Mouse (Mus musculus) embryonic facial prominence, embryonic 14.5 days (tissue): ENCODE measurements around the gene Pgp. TPM values are rescaled to one million over a fixed set of nuclear protein-coding genes. Genes with fewer than 3 reads are reported as not detected.
A peak's percentile ranks its signal among the peaks of the same experiment; 100 is the strongest.

Experiments
- ATAC-seq: fragments of 200-750 bp; cut with Nextera tagmentation; 2 replicates; pipeline ENCODE4 v1.8.0; 2017; ENCODE audit warnings: low read depth, moderate number of reproducible peaks, moderate TSS enrichment
- DNase-seq: peaks from one replicate; pipeline ENCODE4 v3.0.0-alpha.2; 2015; ENCODE audit warnings: low spot score
- H3K27ac ChIP-seq: fragments of 300-500 bp; sonication (generic); replicated peaks from 2 replicates; pipeline ENCODE4 v1.5.1; 2014; ENCODE audit warnings: low read depth, mild to moderate bottlenecking, low read length, moderate library complexity
- H3K27me3 ChIP-seq: fragments of 300-500 bp; sonication (generic); replicated peaks from 2 replicates; pipeline ENCODE4 v1.6.1; 2014; ENCODE audit warnings: low read length; ENCODE audit not compliant: control insufficient read depth, insufficient read depth
- H3K36me3 ChIP-seq: fragments of 300-500 bp; sonication (generic); 2 replicates; pipeline ENCODE4 v1.6.1; 2014; ENCODE audit warnings: low read length, mixed read lengths; ENCODE audit not compliant: control insufficient read depth, insufficient read depth
- H3K4me1 ChIP-seq: fragments of 300-500 bp; sonication (generic); 2 replicates; pipeline ENCODE4 v1.6.1; 2014; ENCODE audit warnings: antibody characterized with exemption, low read length; ENCODE audit not compliant: control insufficient read depth, insufficient read depth
- H3K4me2 ChIP-seq: fragments of 300-500 bp; sonication (generic); 2 replicates; pipeline ENCODE4 v1.6.1; 2014; ENCODE audit warnings: low read depth, mild to moderate bottlenecking, low read length, moderate library complexity, mixed read lengths
- H3K4me3 ChIP-seq: fragments of 300-500 bp; sonication (generic); 2 replicates; pipeline ENCODE4 v1.5.1; 2014; ENCODE audit warnings: low read depth, mild to moderate bottlenecking, low read length
- H3K9ac ChIP-seq: fragments of 300-500 bp; sonication (generic); 2 replicates; pipeline ENCODE4 v1.6.1; 2014; ENCODE audit warnings: low read depth, mild to moderate bottlenecking, low read length, moderate library complexity, mixed read lengths
- H3K9me3 ChIP-seq: fragments of 300-500 bp; sonication (generic); 2 replicates; pipeline ENCODE4 v1.6.1; 2016; ENCODE audit warnings: low read length; ENCODE audit not compliant: control insufficient read depth
- WGBS: fragments of 180-500 bp; shearing (Covaris S2); extraction: QIAGEN DNeasy Blood & Tissue Kit; methylation state at CpG from one replicate; pipeline ENCODE4 v1.1.7; 2014; 5-methylcytosine and 5-hydroxymethylcytosine counted together
- polyA plus RNA-seq: library from polyadenylated mRNA; unstranded; fragments of >200 nt; fragmentation: Nextera tagmentation; extraction: Ambion mirVana; gene quantifications from 2 replicates; pipeline ENCODE4 v1.2.1, GENCODE M21; 2014

Pgp gene
- polyA plus RNA-seq, 1 experiment from 2014 or later: 58.5 TPM

DNA sequence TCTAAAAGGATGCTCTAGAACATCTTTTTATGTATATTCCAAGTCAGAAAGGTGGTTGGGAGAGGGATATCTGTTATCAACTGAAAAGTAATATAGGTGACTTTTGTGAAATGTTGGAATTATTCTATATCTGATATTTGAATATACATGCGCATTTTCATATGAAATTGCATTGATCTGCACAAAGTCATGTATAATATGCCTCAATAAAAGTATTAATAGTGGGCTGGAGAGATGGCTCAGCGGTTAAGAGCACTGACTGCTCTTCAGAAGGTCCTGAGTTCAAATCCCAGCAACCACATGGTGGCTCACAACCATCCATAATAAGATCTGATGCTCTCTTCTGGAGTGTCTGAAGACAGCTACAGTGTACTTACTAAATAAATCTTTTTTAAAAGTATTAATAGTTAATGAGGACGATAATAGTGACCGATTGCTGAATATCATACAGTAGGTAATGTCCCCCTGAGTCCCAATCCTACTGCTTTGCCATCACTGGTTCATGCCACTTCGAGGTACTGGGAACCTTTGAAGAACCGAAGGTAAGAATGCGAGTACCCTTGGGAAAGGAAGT is 769 bp upstream of the Pgp start:
- no peak for DNase-seq
- WGBS: 19% methylated on average over 7 of the region's 7 CpGs
- Histone ChIP-seq H3K4me3 (peak overlapping the region; percentile 89), H3K27ac (peak overlapping the region; percentile 76), H3K36me3 (peaks cover 6% of the 10 kb centered on the region; the same call in 1 of the 2 replicates), H3K9ac (peak overlapping the region; percentile 86), H3K4me2 (peak overlapping the region; percentile 96), H3K27me3 (no peaks in the 10 kb centered on the region), H3K9me3 (no peaks in the 10 kb centered on the region), H3K4me1 (peaks cover 14% of the 10 kb centered on the region)
- no peak for ATAC-seq

DNA sequence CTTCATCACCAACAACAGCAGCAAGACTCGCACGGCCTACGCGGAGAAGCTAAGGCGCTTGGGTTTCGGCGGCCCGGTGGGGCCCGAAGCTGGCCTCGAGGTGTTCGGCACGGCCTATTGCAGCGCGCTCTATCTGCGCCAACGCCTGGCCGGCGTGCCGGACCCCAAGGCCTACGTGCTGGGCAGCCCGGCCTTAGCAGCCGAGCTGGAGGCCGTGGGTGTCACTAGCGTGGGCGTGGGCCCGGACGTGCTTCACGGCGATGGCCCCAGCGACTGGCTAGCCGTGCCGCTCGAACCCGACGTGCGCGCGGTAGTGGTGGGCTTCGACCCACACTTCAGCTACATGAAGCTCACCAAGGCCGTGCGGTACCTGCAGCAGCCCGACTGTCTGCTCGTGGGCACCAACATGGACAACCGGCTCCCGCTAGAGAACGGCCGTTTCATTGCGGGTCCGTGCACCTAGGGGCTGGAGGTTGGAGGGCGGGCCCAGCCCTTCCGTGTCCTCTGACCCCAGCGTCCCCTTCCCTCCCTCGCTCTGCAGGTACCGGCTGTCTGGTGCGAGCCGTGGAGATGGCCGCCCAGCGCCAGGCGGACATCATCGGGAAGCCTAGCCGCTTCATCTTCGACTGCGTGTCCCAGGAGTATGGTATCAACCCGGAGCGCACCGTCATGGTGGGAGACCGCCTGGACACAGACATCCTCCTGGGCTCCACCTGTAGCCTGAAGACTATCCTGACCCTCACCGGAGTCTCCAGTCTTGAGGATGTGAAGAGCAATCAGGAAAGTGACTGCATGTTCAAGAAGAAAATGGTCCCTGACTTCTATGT is 722 bp downstream of the Pgp start:
- Histone ChIP-seq H3K4me2 (peak overlapping the region; percentile 96), H3K36me3 (peaks cover 20% of the 10 kb centered on the region), H3K27ac (peak overlapping the region; percentile 76), H3K27me3 (no peaks in the 10 kb centered on the region), H3K9ac (peak overlapping the region; percentile 86), H3K4me3 (peak overlapping the region; percentile 89), H3K9me3 (no peaks in the 10 kb centered on the region), H3K4me1 (peaks cover 14% of the 10 kb centered on the region)
- ATAC-seq (peak; percentile 14; the same call in 1 of the 2 replicates), DNase-seq (peak; percentile 11)
- WGBS: 1% methylated on average over 27 of the region's 68 CpGs

DNA sequence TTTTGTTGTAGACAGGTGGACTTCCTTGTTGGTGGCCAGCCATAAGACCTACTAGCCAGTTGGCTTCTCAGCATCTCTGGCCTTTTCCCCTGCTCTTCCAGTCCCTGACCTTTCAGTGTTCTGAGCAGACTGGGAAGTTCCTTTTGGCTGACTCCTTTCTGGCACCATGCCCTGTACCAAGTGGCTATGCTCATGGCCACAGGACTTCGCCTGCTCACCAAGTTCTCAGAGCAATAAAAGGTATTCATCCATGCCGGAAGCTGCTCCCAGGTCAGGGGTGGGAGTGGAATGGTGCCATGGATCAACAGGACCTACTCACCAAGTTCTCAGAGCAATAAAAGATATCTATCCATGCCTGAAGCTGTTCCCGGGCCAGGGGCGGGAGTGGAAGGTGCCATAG is 2.3 kb downstream of the Pgp start:
- Histone ChIP-seq H3K9ac (no peak overlapping the region), H3K27me3 (no peaks in the 10 kb centered on the region), H3K27ac (no peak overlapping the region), H3K4me2 (peak overlapping the region; percentile 96), H3K4me1 (peaks cover 14% of the 10 kb centered on the region), H3K36me3 (peaks cover 36% of the 10 kb centered on the region), H3K9me3 (no peaks in the 10 kb centered on the region), H3K4me3 (no peak overlapping the region; the same call in 1 of the 2 replicates)
- 88% methylated on average over 4 of the region's 4 CpGs for WGBS
- ATAC-seq: no peak
- no peak for DNase-seq

DNA sequence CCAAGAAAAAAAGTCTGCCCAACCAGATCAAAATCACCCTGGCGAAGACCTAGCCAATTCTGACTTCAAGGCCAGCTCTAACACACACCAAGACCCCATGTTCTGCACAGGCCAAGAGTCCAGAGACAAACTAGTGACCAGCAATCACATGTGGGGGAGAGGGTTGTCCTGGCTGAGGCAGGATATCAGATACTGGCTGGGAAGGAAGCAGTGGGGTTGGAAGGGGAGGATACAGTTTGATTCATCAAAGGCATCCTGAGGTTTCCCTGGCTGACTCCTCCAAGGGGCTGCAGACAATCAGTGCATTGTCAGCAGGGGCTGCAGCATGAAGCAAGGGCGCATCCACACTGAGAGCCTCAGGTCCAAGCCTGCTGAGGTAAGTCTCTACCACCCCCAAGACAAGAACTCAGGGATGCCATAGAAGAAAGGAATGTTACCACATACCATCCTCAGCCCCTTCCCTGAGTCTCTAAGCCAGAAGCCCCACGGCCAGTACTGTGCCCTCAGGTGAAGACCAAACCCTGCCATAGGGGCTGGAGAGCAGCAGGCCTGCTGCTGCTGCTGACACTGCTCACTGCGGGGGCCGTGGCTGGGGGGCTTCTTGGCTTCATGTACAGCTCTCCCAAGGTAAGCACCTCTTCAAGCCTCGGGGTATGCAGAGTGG is 3.6 kb downstream of the Pgp start, which contains the start of gene Bricd5:
Bricd5 (plus strand) TSS at position 273 of the 664 bp plus-strand sequence.
- Histone ChIP-seq H3K27me3 (no peaks in the 10 kb centered on the region), H3K27ac (no peak within 1 kb of the TSS), H3K36me3 (peaks cover 40% of the 10 kb centered on the region), H3K4me2 (0 out of 2 replicates have a peak within 1 kb of the TSS, but pooled peaks have one; percentile 96), H3K9ac (no peak within 1 kb of the TSS; the same call in 1 of the 2 replicates), H3K9me3 (no peaks in the 10 kb centered on the region), H3K4me1 (peaks cover 20% of the 10 kb centered on the region), H3K4me3 (no peak within 1 kb of the TSS)
- ATAC-seq (no peak), DNase-seq (no peak)
- 51% methylated on average over 5 of the region's 6 CpGs for WGBS

DNA sequence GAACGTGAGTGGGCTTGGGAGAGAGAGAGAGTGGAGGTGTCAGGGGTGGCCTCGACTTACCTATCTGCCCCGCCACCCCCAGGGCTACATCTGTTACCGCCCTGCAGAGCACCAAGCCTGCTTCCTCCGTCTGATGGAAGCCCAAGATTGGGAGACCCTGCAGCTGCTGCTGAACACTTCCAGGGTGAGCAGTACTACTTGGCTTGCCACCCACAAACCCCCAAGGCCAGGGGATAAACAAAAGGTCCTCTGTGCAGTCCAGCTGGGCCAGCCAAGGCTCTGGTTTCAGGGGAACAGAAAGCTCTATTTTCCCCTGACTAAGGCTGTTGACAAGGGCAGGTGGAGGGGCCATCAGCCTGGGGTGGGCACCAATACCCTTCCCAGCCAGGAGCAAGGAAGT is 4.4 kb downstream of the Pgp start:
- WGBS: 58% methylated on average over 5 of the region's 5 CpGs
- Histone ChIP-seq H3K9ac (no peak overlapping the region), H3K27me3 (no peaks in the 10 kb centered on the region), H3K4me1 (peaks cover 20% of the 10 kb centered on the region), H3K36me3 (peaks cover 40% of the 10 kb centered on the region), H3K27ac (no peak overlapping the region), H3K4me2 (no peak overlapping the region), H3K9me3 (no peaks in the 10 kb centered on the region), H3K4me3 (no peak overlapping the region)
- DNase-seq (peak; percentile 56), ATAC-seq (no peak)

DNA sequence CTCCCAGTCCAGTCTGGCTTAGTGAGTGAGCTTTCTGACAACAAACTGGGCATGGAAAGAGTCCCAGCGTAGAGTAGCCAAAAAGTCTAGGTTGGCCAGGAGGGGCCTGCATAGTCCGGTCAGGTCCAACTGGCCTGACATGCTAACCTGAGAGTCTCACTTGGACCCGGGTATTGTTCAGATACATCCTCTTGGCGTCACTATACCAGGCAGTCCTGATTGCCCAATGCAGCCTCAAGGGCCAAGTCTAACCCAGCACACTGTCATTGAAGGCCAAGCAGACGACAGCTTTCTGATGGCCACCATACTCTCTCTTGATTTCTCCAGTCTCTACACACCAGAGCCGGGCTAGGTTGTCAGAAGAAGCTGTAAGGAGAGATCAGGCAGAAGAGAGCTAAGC is 5.4 kb downstream of the Pgp start:
- Histone ChIP-seq H3K36me3 (peaks cover 40% of the 10 kb centered on the region), H3K9ac (no peak overlapping the region), H3K27ac (no peak overlapping the region), H3K27me3 (no peaks in the 10 kb centered on the region), H3K4me2 (no peak overlapping the region), H3K4me1 (peaks cover 20% of the 10 kb centered on the region), H3K4me3 (no peak overlapping the region), H3K9me3 (no peaks in the 10 kb centered on the region)
- DNase-seq (no peak), ATAC-seq (no peak)
- 88% methylated on average over 6 of the region's 6 CpGs for WGBS

DNA sequence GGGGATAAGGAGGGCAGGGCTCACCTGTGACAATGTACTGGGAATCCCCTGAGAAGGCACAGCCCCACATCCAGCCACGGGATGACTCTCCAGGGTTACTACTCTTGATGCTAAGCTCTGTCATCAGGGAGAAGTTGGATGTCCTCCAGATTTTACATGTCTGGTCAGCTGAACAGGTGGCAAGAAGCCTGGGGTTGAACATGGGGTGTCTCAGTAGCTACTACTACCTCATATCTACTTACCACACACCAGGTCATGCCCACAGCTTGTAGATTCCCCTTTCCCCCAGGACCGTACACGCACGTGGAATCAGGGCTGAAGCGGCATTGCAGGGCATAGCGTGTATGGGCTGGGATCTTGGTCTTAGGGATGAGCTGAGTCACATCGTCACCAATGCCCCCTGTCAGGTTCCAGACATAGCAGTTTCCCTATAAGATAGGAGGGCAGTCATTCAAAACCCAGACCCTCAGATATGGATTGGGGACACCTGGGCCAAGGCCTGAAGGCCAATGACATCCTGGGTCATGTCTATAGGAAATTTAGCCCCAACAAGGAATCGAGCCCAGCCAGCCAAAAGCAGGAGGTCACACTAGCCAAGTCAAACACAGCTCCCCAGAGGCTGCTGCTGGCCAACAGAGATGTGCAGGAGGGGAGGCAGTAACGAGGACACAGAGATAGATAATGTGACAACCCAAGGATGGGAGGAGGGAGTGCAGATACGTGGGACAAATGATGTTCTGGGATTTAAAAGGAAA is 6.0 kb downstream of the Pgp start:
- WGBS: 91% methylated on average over 10 of the region's 10 CpGs

More for the DNA sequence above, 6.0 kb downstream of the Pgp start:
- Histone ChIP-seq H3K4me2 (no peak overlapping the region), H3K9me3 (no peaks in the 10 kb centered on the region), H3K4me1 (peaks cover 19% of the 10 kb centered on the region), H3K4me3 (no peak overlapping the region), H3K27me3 (no peaks in the 10 kb centered on the region), H3K36me3 (peaks cover 40% of the 10 kb centered on the region), H3K27ac (no peak overlapping the region), H3K9ac (no peak overlapping the region)
- DNase-seq (no peak), ATAC-seq (no peak)
